Mouse (Mus musculus): ENCODE data around the gene Dusp22. TPM values are rescaled to one million over a fixed set of nuclear protein-coding genes. Genes with fewer than 3 reads are reported as not detected.

Gene Dusp22
- polyA plus RNA-seq, 1 experiment from 2014 or later: 19.5 TPM

DNA sequence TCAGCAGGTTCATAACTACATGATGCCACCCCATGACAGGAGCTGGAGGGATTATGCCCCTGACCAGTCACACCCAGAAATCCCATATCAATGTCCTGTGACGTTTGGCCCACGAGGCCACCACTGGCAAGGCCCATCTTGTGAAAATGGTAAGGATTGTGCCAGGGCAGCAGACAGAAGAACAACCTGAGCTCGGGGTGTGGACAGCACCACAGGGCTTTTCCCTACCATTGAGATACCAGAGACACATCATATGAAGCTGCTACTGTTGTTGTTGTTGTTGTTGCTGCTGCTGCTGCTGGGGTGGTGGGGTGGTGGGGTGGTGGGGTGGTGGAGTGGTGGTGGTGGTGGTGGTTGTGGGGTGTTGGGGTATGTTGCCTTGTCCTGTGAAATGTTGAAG lies 93.6 kb downstream of the Dusp22 start:
- no peaks in the 10 kb centered on the region for H3K9me3 ChIP-seq (ENCODE audit: control insufficient read depth, low read length)
- no peak overlapping the region for H3K27ac ChIP-seq (ENCODE audit: low read depth, low read length)
- no peak overlapping the region for H3K4me2 ChIP-seq (ENCODE audit: low read depth)
- H3K4me1 ChIP-seq (ENCODE audit: control insufficient read depth, insufficient read depth, low read length): no peaks in the 10 kb centered on the region
- no peak overlapping the region for H3K9ac ChIP-seq (ENCODE audit: low read length)
- no peak overlapping the region for H3K4me3 ChIP-seq (ENCODE audit: low read depth, low read length)
- DNase-seq (ENCODE audit: low spot score) (no peak), ATAC-seq (ENCODE audit: insufficient read depth, low FRiP score, low TSS enrichment) (no peak)
- peaks cover 35% of the 10 kb centered on the region for H3K27me3 ChIP-seq (ENCODE audit: control insufficient read depth, insufficient read depth, low read length)
- H3K36me3 ChIP-seq (ENCODE audit: control insufficient read depth, insufficient read depth, low read length): no peaks in the 10 kb centered on the region
- WGBS: 72% methylated on average over 3 of the region's 3 CpGs

DNA sequence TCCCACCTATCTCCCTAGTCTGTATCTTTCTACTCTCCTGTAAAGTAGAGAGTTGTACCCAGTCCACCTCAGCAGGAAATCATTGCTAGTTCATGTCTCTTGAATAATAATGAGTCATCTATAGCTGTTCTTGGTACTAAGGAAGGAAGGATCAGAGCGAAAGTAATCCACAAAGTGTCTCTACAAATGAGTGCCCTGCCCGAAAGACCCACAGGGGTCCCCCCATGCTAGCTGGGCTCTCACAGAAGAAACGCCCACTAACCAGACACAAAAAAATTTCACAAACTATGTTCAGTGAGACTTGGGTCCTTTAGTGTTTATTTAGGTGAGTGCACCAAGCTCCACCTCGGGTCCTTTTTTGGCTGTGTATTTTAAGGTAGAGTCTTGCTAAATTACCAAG lies 94.3 kb downstream of the Dusp22 start:
- H3K4me3 ChIP-seq (ENCODE audit: low read depth, low read length): no peak overlapping the region
- no peaks in the 10 kb centered on the region for H3K9me3 ChIP-seq (ENCODE audit: control insufficient read depth, low read length)
- no peaks in the 10 kb centered on the region for H3K4me1 ChIP-seq (ENCODE audit: control insufficient read depth, insufficient read depth, low read length)
- no peak overlapping the region for H3K27ac ChIP-seq (ENCODE audit: low read depth, low read length)
- ATAC-seq (ENCODE audit: insufficient read depth, low FRiP score, low TSS enrichment) (no peak), DNase-seq (ENCODE audit: low spot score) (no peak)
- no peak overlapping the region for H3K4me2 ChIP-seq (ENCODE audit: low read depth)
- H3K27me3 ChIP-seq (ENCODE audit: control insufficient read depth, insufficient read depth, low read length): peaks cover 30% of the 10 kb centered on the region
- H3K9ac ChIP-seq (ENCODE audit: low read length): no peak overlapping the region
- WGBS: 91% methylated on average over 4 of the region's 4 CpGs
- no peaks in the 10 kb centered on the region for H3K36me3 ChIP-seq (ENCODE audit: control insufficient read depth, insufficient read depth, low read length)

- no peaks in the 10 kb centered on the region for H3K4me1 ChIP-seq (ENCODE audit: control insufficient read depth, insufficient read depth, low read length)
- no peaks in the 10 kb centered on the region for H3K9me3 ChIP-seq (ENCODE audit: control insufficient read depth, low read length)
- H3K27ac ChIP-seq (ENCODE audit: low read depth, low read length): no peak overlapping the region
- WGBS: 83% methylated on average over 10 of the region's 10 CpGs
- no peaks in the 10 kb centered on the region for H3K36me3 ChIP-seq (ENCODE audit: control insufficient read depth, insufficient read depth, low read length)
- ATAC-seq (ENCODE audit: insufficient read depth, low FRiP score, low TSS enrichment): no peak
- H3K4me2 ChIP-seq (ENCODE audit: low read depth): no peak overlapping the region
- no peak for DNase-seq (ENCODE audit: low spot score)
- H3K9ac ChIP-seq (ENCODE audit: low read length): no peak overlapping the region
- H3K27me3 ChIP-seq (ENCODE audit: control insufficient read depth, insufficient read depth, low read length): peaks cover 21% of the 10 kb centered on the region
- no peak overlapping the region for H3K4me3 ChIP-seq (ENCODE audit: low read depth, low read length)
Measured at GRCm38 (mm10) chr13:30754825-30755476, 95.2 kb downstream of the Dusp22 start.

DNA sequence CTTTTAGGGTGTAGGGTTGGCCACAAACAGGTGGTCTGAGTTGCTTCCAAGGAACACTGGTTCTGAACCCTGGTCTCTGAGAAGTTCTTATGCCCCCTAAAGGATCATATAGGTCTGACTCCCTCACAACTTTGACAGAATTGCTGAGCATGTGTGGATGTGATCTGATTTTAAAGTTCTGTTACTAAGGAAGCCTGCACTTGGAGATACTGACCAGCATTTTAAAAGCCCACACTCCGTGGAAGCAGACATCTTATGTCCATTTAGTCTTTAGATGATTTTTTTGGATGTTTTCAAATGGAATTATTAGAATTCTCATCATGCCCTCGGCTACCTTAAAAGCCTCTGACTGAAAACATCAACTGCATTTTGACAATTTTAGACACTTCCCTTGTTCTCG lies 95.8 kb downstream of the Dusp22 start:
- no peak overlapping the region for H3K27ac ChIP-seq (ENCODE audit: low read depth, low read length)
- H3K9ac ChIP-seq (ENCODE audit: low read length): no peak overlapping the region
- no peaks in the 10 kb centered on the region for H3K36me3 ChIP-seq (ENCODE audit: control insufficient read depth, insufficient read depth, low read length)
- no peaks in the 10 kb centered on the region for H3K9me3 ChIP-seq (ENCODE audit: control insufficient read depth, low read length)
- H3K4me2 ChIP-seq (ENCODE audit: low read depth): no peak overlapping the region
- no peaks in the 10 kb centered on the region for H3K4me1 ChIP-seq (ENCODE audit: control insufficient read depth, insufficient read depth, low read length)
- ATAC-seq (ENCODE audit: insufficient read depth, low FRiP score, low TSS enrichment) (no peak), DNase-seq (ENCODE audit: low spot score) (no peak)
- no peak overlapping the region for H3K4me3 ChIP-seq (ENCODE audit: low read depth, low read length)
- whole genome bisulfite sequencing: 79% methylated on average over 3 of the region's 3 CpGs
- peaks cover 15% of the 10 kb centered on the region for H3K27me3 ChIP-seq (ENCODE audit: control insufficient read depth, insufficient read depth, low read length)

DNA sequence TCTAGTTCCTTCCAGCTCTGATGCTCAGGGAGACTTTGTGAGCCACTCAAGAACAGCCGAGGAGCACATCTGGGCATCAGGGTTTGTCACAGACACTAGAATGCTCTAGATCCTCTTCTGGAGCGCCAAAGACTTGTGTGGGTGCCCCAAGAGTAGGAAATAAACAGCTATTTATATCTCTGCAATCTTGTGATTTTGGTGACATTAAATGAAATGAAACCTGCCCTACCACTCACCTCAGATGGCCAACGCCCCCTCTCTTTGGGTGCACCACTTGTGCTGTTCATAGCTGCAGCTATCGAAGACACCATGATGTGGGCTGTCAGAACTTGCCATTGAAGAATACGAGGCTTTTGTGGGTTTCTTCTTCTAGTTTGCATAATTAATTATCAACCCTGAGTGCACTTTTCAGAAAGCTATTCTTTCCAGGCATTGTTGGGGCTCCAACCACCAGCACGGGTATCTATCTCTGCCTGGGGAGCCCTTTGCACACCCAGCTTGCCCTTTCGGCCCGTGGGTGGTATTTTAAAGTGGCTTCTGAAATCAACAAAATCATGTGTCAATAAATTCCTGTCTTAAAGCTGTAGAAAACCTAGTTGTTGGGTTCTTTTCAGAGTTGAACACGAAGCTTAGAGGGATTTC lies 96.3 kb downstream of the Dusp22 start:
- WGBS: 79% methylated on average over 9 of the region's 9 CpGs
- DNase-seq (ENCODE audit: low spot score) (no peak), ATAC-seq (ENCODE audit: insufficient read depth, low FRiP score, low TSS enrichment) (no peak)
- Histone ChIP-seq H3K9ac (ENCODE audit: low read length) (no peak overlapping the region), H3K36me3 (ENCODE audit: control insufficient read depth, insufficient read depth, low read length) (no peaks in the 10 kb centered on the region), H3K27me3 (ENCODE audit: control insufficient read depth, insufficient read depth, low read length) (peaks cover 10% of the 10 kb centered on the region), H3K27ac (ENCODE audit: low read depth, low read length) (no peak overlapping the region), H3K4me2 (ENCODE audit: low read depth) (no peak overlapping the region), H3K4me1 (ENCODE audit: control insufficient read depth, insufficient read depth, low read length) (no peaks in the 10 kb centered on the region), H3K9me3 (ENCODE audit: control insufficient read depth, low read length) (no peaks in the 10 kb centered on the region), H3K4me3 (ENCODE audit: low read depth, low read length) (no peak overlapping the region)

- DNase-seq (ENCODE audit: low spot score): no peak
- H3K9me3 ChIP-seq (ENCODE audit: control insufficient read depth, low read length): no peaks in the 10 kb centered on the region
- H3K27me3 ChIP-seq (ENCODE audit: control insufficient read depth, insufficient read depth, low read length): peaks cover 3% of the 10 kb centered on the region; the same call in 1 of the 2 replicates
- no peaks in the 10 kb centered on the region for H3K4me1 ChIP-seq (ENCODE audit: control insufficient read depth, insufficient read depth, low read length)
- no peak overlapping the region for H3K4me2 ChIP-seq (ENCODE audit: low read depth)
- no peak for ATAC-seq (ENCODE audit: insufficient read depth, low FRiP score, low TSS enrichment)
- WGBS: 83% methylated on average over 14 of the region's 14 CpGs
- no peak overlapping the region for H3K9ac ChIP-seq (ENCODE audit: low read length)
- no peaks in the 10 kb centered on the region for H3K36me3 ChIP-seq (ENCODE audit: control insufficient read depth, insufficient read depth, low read length)
- no peak overlapping the region for H3K27ac ChIP-seq (ENCODE audit: low read depth, low read length)
- no peak overlapping the region for H3K4me3 ChIP-seq (ENCODE audit: low read depth, low read length)
Measured at GRCm38 (mm10) chr13:30757264-30757900, 97.6 kb downstream of the Dusp22 start.

GRCm38 (mm10) chr13:30758789-30759381 lies 99.1 kb downstream of the Dusp22 start:
- WGBS: 81% methylated on average over 11 of the region's 11 CpGs
- no peak for ATAC-seq (ENCODE audit: insufficient read depth, low FRiP score, low TSS enrichment)
- H3K4me1 ChIP-seq (ENCODE audit: control insufficient read depth, insufficient read depth, low read length): no peaks in the 10 kb centered on the region

DNA sequence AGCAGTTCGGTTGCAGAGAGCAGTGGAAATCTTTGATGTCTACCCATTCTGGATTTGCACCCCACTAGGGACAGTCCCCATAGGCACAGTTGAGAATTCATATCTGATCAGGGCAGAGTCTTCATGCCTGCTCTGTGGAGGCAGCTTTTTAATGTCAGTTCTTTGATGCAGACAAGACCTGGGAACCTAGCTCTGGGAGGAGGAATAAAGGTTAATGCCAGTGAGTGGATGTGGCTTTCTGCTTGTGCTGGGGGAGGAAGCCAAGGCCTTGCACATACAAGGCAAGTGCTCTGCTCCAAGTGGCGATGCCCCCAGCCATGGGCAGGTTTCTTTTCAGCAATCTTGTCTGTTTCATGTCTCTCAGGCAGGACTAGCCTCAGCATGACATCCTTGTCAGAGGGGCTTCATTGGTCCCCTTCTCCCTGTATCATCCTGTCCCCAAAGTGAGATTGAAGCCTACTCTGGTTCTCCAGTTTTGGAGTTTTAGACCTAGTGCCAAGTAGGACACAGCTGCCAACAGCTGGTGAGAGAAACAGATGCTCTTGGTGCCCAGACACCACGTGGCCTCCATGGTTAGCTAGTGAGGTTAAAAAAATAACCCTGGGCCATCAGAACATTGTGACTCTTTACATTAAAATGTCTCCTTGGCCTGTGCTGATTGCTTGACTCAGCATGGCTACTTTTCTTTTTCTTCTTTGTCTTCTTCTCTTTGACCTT lies 100.7 kb downstream of the Dusp22 start:
- Histone ChIP-seq H3K4me2 (ENCODE audit: low read depth) (no peak overlapping the region), H3K27ac (ENCODE audit: low read depth, low read length) (no peak overlapping the region), H3K9ac (ENCODE audit: low read length) (no peak overlapping the region), H3K4me3 (ENCODE audit: low read depth, low read length) (no peak overlapping the region), H3K9me3 (ENCODE audit: control insufficient read depth, low read length) (no peaks in the 10 kb centered on the region), H3K27me3 (ENCODE audit: control insufficient read depth, insufficient read depth, low read length) (no peaks in the 10 kb centered on the region), H3K36me3 (ENCODE audit: control insufficient read depth, insufficient read depth, low read length) (no peaks in the 10 kb centered on the region), H3K4me1 (ENCODE audit: control insufficient read depth, insufficient read depth, low read length) (no peaks in the 10 kb centered on the region)
- ATAC-seq (ENCODE audit: insufficient read depth, low FRiP score, low TSS enrichment): no peak
- WGBS: 77% methylated on average over 3 of the region's 3 CpGs
- DNase-seq (ENCODE audit: low spot score): no peak

More at GRCm38 (mm10) chr13:30758789-30759381, 99.1 kb downstream of the Dusp22 start:
- no peak overlapping the region for H3K27ac ChIP-seq (ENCODE audit: low read depth, low read length)
- H3K9ac ChIP-seq (ENCODE audit: low read length): no peak overlapping the region
- no peaks in the 10 kb centered on the region for H3K9me3 ChIP-seq (ENCODE audit: control insufficient read depth, low read length)
- H3K36me3 ChIP-seq (ENCODE audit: control insufficient read depth, insufficient read depth, low read length): no peaks in the 10 kb centered on the region
- H3K4me3 ChIP-seq (ENCODE audit: low read depth, low read length): no peak overlapping the region
- no peaks in the 10 kb centered on the region for H3K27me3 ChIP-seq (ENCODE audit: control insufficient read depth, insufficient read depth, low read length)
- no peak overlapping the region for H3K4me2 ChIP-seq (ENCODE audit: low read depth)
- no peak for DNase-seq (ENCODE audit: low spot score)

Measured in neural tube, embryonic 11.5 days (tissue).